10 mouse cellular contexts compared by ENCODE assay signal in genomic region chr9:44537625-44538301, GRCm38 (mm10). TPM values are rescaled to one million over a fixed set of nuclear protein-coding genes. Genes with fewer than 3 reads are reported as not detected.
DNase-seq lines count a peak whose midpoint lies in the region; ATAC-seq and TF ChIP-seq lines count a peak whose summit lies in the region.
"Had no signal": no experiment of that assay in that cellular context is flagged by ENCODE, and none has a peak within 500 bp of the region (broad histone marks: within the 10 kb centered on the region; RNA-seq: fewer than 3 reads in every experiment).

No protein-coding gene starts in this region.

- H3K9ac ChIP-seq in liver, embryonic 12.5 days: 0 out of 2 replicates have a peak overlapping the region, but pooled peaks have one; percentile 4
- no peak overlapping the region for H3K9ac ChIP-seq in midbrain, embryonic 15.5 days

- no peak for TF ChIP-seq POLR2A in bone marrow macrophage, adult 2 months (IDR thresholded peaks at IDR 0.05; ENCODE audit: borderline replicate concordance, low read depth, low read length)
- TF ChIP-seq POLR2A in thymus, adult 2 months (IDR thresholded peaks at IDR 0.05; ENCODE audit: control insufficient read depth, extremely low read depth, insufficient read depth, low read length, poor library complexity): no peak

- WGBS in liver, embryonic 12.5 days (ENCODE audit: insufficient replicate concordance): 17% methylated on average over 19 of the region's 19 CpGs
- WGBS in thymus, adult 2 months: 7% methylated on average over 19 of the region's 19 CpGs
- WGBS in midbrain, embryonic 15.5 days: 82% methylated on average over 19 of the region's 19 CpGs

- peaks cover 32% of the 10 kb centered on the region for H3K4me1 ChIP-seq in bone marrow macrophage, adult 2 months (ENCODE audit: control insufficient read depth, insufficient read depth, low read length)
- H3K4me1 ChIP-seq in liver, embryonic 12.5 days: peaks cover 13% of the 10 kb centered on the region
- H3K4me1 ChIP-seq in thymus, adult 2 months (replicated peaks; ENCODE audit: control insufficient read depth, insufficient read depth, low read length): peaks cover 45% of the 10 kb centered on the region
- no peaks in the 10 kb centered on the region for H3K4me1 ChIP-seq in midbrain, embryonic 15.5 days

- 0 out of 2 replicates have a peak, but pooled peaks cover 20% of the 10 kb centered on the region for H3K27me3 ChIP-seq in liver, embryonic 12.5 days (replicated peaks)
- no peaks in the 10 kb centered on the region for H3K27me3 ChIP-seq in thymus, adult 2 months (ENCODE audit: control insufficient read depth, insufficient read depth, low read length)
- no peaks in the 10 kb centered on the region for H3K27me3 ChIP-seq in midbrain, embryonic 15.5 days (replicated peaks)

- DNase-seq in kidney, postnatal 10 days: peak; percentile 26
- no peak for DNase-seq in kidney, postnatal 36 days
- peak; percentile 50 for DNase-seq in thymus, adult 2 months
- DNase-seq in right cerebral cortex, postnatal 36 days (ENCODE audit: low spot score in 2 of 2): no peak
- no peak for DNase-seq in ovary, postnatal 10 days (ENCODE audit: low spot score)
- DNase-seq: cerebellum, postnatal 10 days had no signal

- H3K4me2 ChIP-seq in liver, embryonic 12.5 days: peak overlapping the region; percentile 50
- H3K4me2 ChIP-seq in midbrain, embryonic 15.5 days: no peak overlapping the region

- peak; percentile 49; the same call in 1 of the 2 replicates for ATAC-seq in liver, embryonic 12.5 days
- ATAC-seq in midbrain, embryonic 15.5 days (replicated peaks): no peak
- ATAC-seq: midbrain, embryonic 16.5 days had no signal

- no peaks in the 10 kb centered on the region for H3K36me3 ChIP-seq in liver, embryonic 12.5 days
- no peaks in the 10 kb centered on the region for H3K36me3 ChIP-seq in thymus, adult 2 months (ENCODE audit: control insufficient read depth, insufficient read depth, low read length)
- no peaks in the 10 kb centered on the region for H3K36me3 ChIP-seq in midbrain, embryonic 15.5 days (replicated peaks)

- no peaks in the 10 kb centered on the region for H3K9me3 ChIP-seq in liver, embryonic 12.5 days (replicated peaks)
- no peaks in the 10 kb centered on the region for H3K9me3 ChIP-seq in midbrain, embryonic 15.5 days

- no peak for TF ChIP-seq CTCF in bone marrow macrophage, adult 2 months (IDR thresholded peaks at IDR 0.05; ENCODE audit: low read depth, low read length)
- no peak for TF ChIP-seq CTCF in thymus, adult 2 months (IDR thresholded peaks at IDR 0.05; ENCODE audit: borderline replicate concordance, control insufficient read depth, extremely low read depth, insufficient read depth, low read length, poor library complexity)

- H3K27ac ChIP-seq in bone marrow macrophage, adult 2 months (ENCODE audit: insufficient read depth, low read depth, low read length): peak overlapping the region; percentile 4
- peak overlapping the region; percentile 69 for H3K27ac ChIP-seq in liver, embryonic 12.5 days
- peak overlapping the region; percentile 18; the same call in 1 of the 2 replicates for H3K27ac ChIP-seq in thymus, adult 2 months (ENCODE audit: control insufficient read depth, insufficient read depth, low read length)
- H3K27ac ChIP-seq in midbrain, embryonic 15.5 days: no peak overlapping the region

- H3K4me3 ChIP-seq in bone marrow macrophage, adult 2 months (ENCODE audit: insufficient read depth, low read length): no peak overlapping the region
- 0 out of 2 replicates have a peak overlapping the region, but pooled peaks have one; percentile 1 for H3K4me3 ChIP-seq in liver, embryonic 12.5 days
- no peak overlapping the region for H3K4me3 ChIP-seq in thymus, adult 2 months (ENCODE audit: control insufficient read depth, insufficient read depth, low read length)
- no peak overlapping the region for H3K4me3 ChIP-seq in midbrain, embryonic 15.5 days

RNA-seq across cellular contexts. Expression of gene Cxcr5, which starts 23.9 kb away (rescaled TPM):
- polyA plus RNA-seq in bone marrow macrophage, adult 2 months (2012; ENCODE audit: insufficient read depth, insufficient read length, missing spikeins): not detected in 2 replicates
- 0.05 TPM in 1 of 2 replicates, not detected in the other for polyA plus RNA-seq in liver, embryonic 12.5 days (2016; fragmentation: Nextera tagmentation; extraction: Ambion mirVana)
- 7.7 and 9.9 TPM in 2 replicates for polyA plus RNA-seq in thymus, adult 2 months (2012; rRNA removed)
- polyA plus RNA-seq in midbrain, embryonic 15.5 days (2015; fragmentation: Nextera tagmentation; extraction: Ambion mirVana): not detected in 2 replicates
- polyA plus RNA-seq: midbrain, embryonic 16.5 days had no signal

RNA-seq across cellular contexts. Expression of gene Bcl9l, which starts 55.1 kb away (rescaled TPM):
- polyA plus RNA-seq in bone marrow macrophage, adult 2 months (2012; ENCODE audit: insufficient read depth, insufficient read length, missing spikeins): 6.7 and 9.5 TPM in 2 replicates
- polyA plus RNA-seq in liver, embryonic 12.5 days (2016; fragmentation: Nextera tagmentation; extraction: Ambion mirVana): 2.5 and 2.7 TPM in 2 replicates
- 38.7 and 50.4 TPM in 2 replicates for polyA plus RNA-seq in thymus, adult 2 months (2012; rRNA removed)
- polyA plus RNA-seq in midbrain, embryonic 15.5 days (2015; fragmentation: Nextera tagmentation; extraction: Ambion mirVana): 12.5 and 13.0 TPM in 2 replicates

Comparison
In these comparisons a context has a peak if more than half of its experiments do, and no peak if none do; other contexts are left out.
1. DNase-seq: peak in kidney, postnatal 10 days (single experiment) and thymus, adult 2 months (single experiment); none in kidney, postnatal 36 days (0 of 2), right cerebral cortex, postnatal 36 days (0 of 2) and ovary, postnatal 10 days (single experiment).